Mouse (Mus musculus) hindbrain, embryonic 11.5 days (tissue): Measurements from ENCODE around the gene Hs6st3. TPM values are rescaled to one million over a fixed set of nuclear protein-coding genes. Genes with fewer than 3 reads are reported as not detected.

ENCODE experiments used
- ATAC-seq: fragments of 200-750 bp; cut with Nextera tagmentation; 2 replicates; pipeline ENCODE4 v1.8.0; 2017; ENCODE audit warnings: mild to moderate bottlenecking, moderate TSS enrichment, moderate library complexity; ENCODE audit not compliant: low FRiP score
- DNase-seq: peaks from one replicate; pipeline ENCODE4 v3.0.0-alpha.2; 2015; ENCODE audit warnings: low spot score
- H3K27ac ChIP-seq: fragments of 300-500 bp; sonication (generic); 2 replicates; pipeline ENCODE4 v1.5.1; 2014; ENCODE audit warnings: mild to moderate bottlenecking, low read depth, low read length
- H3K27me3 ChIP-seq: fragments of 300-500 bp; sonication (generic); 2 replicates; pipeline ENCODE4 v1.6.1; 2014; ENCODE audit warnings: mild to moderate bottlenecking, low read length, moderate library complexity, mixed read lengths; ENCODE audit not compliant: control insufficient read depth, insufficient read depth
- H3K36me3 ChIP-seq: fragments of 300-500 bp; sonication (generic); 2 replicates; pipeline ENCODE4 v1.6.1; 2014; ENCODE audit warnings: mild to moderate bottlenecking, low read length, moderate library complexity, mixed read lengths; ENCODE audit not compliant: control insufficient read depth, insufficient read depth
- H3K4me1 ChIP-seq: fragments of 300-500 bp; sonication (generic); replicated peaks from 2 replicates; pipeline ENCODE4 v1.6.1; 2014; ENCODE audit warnings: low read length, mixed read lengths; ENCODE audit not compliant: control insufficient read depth, insufficient read depth
- H3K4me2 ChIP-seq: fragments of 300-500 bp; sonication (generic); replicated peaks from 2 replicates; pipeline ENCODE4 v1.6.1; 2014; ENCODE audit warnings: mild to moderate bottlenecking, low read depth, low read length
- H3K4me3 ChIP-seq: fragments of 300-500 bp; sonication (generic); 2 replicates; pipeline ENCODE4 v1.5.1; 2014; ENCODE audit warnings: low read depth, low read length
- H3K9ac ChIP-seq: fragments of 300-500 bp; sonication (generic); 2 replicates; pipeline ENCODE4 v1.6.1; 2014; ENCODE audit warnings: low read depth, low read length
- H3K9me3 ChIP-seq: fragments of 300-500 bp; sonication (generic); 2 replicates; pipeline ENCODE4 v1.6.1; 2016; ENCODE audit warnings: low read length; ENCODE audit not compliant: control insufficient read depth
- WGBS: fragments of 180-500 bp; shearing (Covaris S2); extraction: QIAGEN DNeasy Blood & Tissue Kit; methylation state at CpG from one replicate; pipeline ENCODE4 v1.1.7; 2014; 5-methylcytosine and 5-hydroxymethylcytosine counted together
- polyA plus RNA-seq: library from polyadenylated mRNA; unstranded; fragments of >200 nt; fragmentation: Nextera tagmentation; extraction: Ambion mirVana; gene quantifications from 2 replicates; pipeline ENCODE4 v1.2.1, GENCODE M21; 2014

The Hs6st3 gene
- polyA plus RNA-seq, 1 experiment from 2014 or later: 0.57 TPM

DNA sequence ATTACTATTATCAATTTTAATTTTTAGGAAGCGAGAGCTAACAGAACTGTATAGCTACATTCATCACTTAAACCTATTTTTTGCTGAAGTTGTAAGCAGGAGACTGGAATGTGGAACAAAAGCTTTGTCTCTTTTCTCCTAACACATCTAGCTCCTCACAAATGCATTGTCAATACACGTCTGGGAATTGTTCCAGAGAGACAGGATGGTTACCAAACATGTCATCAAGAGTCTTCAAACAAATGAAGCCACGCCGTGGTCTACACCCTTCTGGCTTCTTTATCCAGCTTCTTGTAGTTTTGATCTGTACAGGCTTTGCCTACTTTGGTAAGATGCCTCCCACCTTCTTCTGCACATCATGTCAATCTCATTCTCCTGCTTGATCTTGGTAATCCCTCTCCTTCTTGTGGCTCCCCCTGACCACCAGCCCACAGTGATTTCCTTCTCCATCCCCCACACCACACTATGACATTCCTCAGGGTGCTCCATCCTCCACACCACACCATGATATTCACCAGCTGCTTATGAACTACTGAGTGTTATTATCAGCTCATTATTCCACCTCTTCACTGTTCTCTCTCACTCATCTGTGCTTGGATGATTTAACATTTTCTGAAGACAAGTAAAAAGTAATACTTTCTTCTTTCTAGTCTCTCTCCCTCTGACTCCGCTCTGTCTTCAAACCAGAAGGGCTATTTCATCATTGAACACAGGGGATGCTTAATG lies 351.0 kb downstream of the Hs6st3 start:
- no peak for ATAC-seq
- Histone ChIP-seq H3K9ac (no peak overlapping the region), H3K36me3 (no peaks in the 10 kb centered on the region), H3K27me3 (no peaks in the 10 kb centered on the region), H3K27ac (no peak overlapping the region), H3K9me3 (no peaks in the 10 kb centered on the region), H3K4me1 (no peaks in the 10 kb centered on the region), H3K4me3 (no peak overlapping the region), H3K4me2 (no peak overlapping the region)
- 81% methylated on average over 5 of the region's 5 CpGs for WGBS
- no peak for DNase-seq

DNA sequence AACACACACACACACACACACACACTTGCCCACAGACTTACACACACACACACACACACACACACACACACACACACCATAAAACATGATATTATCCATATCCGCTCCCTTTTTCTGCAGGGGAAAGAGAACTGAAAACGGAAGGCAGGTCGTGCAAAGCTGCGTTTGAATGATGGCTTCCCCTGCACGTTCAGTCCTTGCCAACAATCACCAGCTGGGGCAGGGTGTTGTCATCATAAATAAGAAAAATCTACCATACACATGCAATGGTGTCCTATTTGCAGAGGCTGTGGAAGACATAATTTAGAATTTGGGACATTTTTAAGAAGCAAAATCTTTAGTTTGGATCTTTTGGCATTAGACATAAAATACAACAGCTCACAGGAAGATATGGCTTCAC lies 382.5 kb downstream of the Hs6st3 start:
- Histone ChIP-seq H3K4me1 (no peaks in the 10 kb centered on the region), H3K4me2 (no peak overlapping the region), H3K36me3 (no peaks in the 10 kb centered on the region), H3K27me3 (peaks cover 2% of the 10 kb centered on the region; the same call in 1 of the 2 replicates), H3K4me3 (no peak overlapping the region), H3K9me3 (no peaks in the 10 kb centered on the region), H3K27ac (no peak overlapping the region), H3K9ac (no peak overlapping the region)
- 87% methylated on average over 5 of the region's 5 CpGs for WGBS
- DNase-seq (no peak), ATAC-seq (no peak)

DNA sequence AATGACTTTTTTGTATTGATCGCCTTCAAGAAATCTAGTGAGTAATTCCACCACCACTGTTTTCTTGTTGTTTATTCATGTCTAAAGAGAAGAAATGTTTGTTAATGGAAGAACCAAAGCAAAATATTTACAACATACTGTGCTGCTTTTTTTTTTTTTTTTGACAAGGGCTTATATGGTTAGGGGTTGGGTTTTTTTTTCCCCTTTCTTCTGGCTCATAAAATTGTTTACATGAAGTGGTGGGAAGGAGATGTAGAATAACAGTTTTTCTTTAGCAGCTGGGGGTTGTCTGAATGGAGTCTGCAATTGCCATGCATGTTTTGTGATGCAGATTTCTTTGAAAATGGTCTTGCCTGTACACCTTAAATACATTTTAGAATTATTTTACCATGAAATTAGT lies 382.9 kb downstream of the Hs6st3 start:
- no peak overlapping the region for H3K4me3 ChIP-seq
- no peak for DNase-seq
- H3K36me3 ChIP-seq: no peaks in the 10 kb centered on the region
- ATAC-seq: no peak
- 97% methylated on average over 1 of the region's 1 CpGs for WGBS
- no peaks in the 10 kb centered on the region for H3K9me3 ChIP-seq
- H3K9ac ChIP-seq: no peak overlapping the region
- no peak overlapping the region for H3K27ac ChIP-seq
- peaks cover 2% of the 10 kb centered on the region; the same call in 1 of the 2 replicates for H3K27me3 ChIP-seq
- H3K4me1 ChIP-seq: no peaks in the 10 kb centered on the region
- H3K4me2 ChIP-seq: no peak overlapping the region

DNA sequence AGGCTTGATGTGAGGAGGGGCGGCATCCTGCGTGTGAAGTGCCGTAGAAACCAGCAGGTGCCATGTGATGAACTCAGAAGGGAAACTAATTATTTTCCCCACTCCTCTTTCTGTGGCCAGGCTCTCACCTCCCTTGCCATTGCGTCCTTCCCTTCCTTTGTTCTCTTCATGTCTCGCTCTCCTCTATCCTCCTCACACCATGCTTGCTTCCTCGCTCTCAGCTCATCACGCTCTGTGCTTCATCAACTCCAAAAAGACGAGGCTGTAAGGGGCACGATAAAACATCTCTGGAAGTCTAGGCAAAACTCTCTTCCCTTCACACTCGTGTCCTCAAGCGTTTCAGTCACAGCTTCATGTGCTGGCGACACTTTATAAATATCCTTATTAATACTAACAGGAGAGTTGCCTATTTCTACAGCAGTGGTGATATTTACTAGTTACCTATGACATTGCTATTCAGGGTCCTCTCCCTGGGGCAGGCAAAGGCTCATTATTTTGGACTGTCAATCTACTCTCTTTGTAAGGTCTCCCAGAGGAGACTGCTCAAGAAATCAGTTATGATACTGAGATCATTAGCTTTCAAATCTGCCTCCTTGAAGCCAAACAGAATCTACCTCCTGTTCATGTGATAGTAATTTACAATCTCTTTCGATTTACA lies 394.9 kb downstream of the Hs6st3 start:
- 73% methylated on average over 13 of the region's 13 CpGs for WGBS
- no peaks in the 10 kb centered on the region for H3K4me1 ChIP-seq
- H3K27ac ChIP-seq: no peak overlapping the region
- ATAC-seq (no peak), DNase-seq (no peak)
- no peaks in the 10 kb centered on the region for H3K36me3 ChIP-seq
- no peaks in the 10 kb centered on the region for H3K9me3 ChIP-seq
- no peaks in the 10 kb centered on the region for H3K27me3 ChIP-seq
- no peak overlapping the region for H3K4me3 ChIP-seq
- no peak overlapping the region for H3K4me2 ChIP-seq
- no peak overlapping the region for H3K9ac ChIP-seq

DNA sequence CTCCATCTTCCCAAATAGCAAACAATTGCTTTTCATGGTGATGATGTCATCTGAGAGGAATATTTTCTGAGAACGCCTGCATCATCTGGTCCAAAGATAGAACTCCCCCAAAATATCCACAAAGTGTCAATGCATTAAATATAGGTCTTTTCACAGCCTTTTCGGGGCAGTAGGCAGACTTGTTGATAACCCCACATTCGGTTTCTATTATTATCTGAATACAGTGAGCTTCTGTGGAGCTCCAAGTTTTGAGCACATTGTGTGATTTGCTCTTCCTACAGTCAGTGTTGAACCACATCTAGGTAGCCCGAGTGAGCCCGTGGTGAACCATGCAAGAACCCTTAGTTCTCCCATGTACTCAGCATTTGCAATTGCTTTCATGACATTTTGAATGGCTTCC lies 402.4 kb downstream of the Hs6st3 start:
- Histone ChIP-seq H3K4me3 (no peak overlapping the region), H3K9ac (no peak overlapping the region), H3K36me3 (no peaks in the 10 kb centered on the region), H3K27ac (no peak overlapping the region), H3K9me3 (no peaks in the 10 kb centered on the region), H3K4me2 (no peak overlapping the region), H3K27me3 (no peaks in the 10 kb centered on the region), H3K4me1 (no peaks in the 10 kb centered on the region)
- no peak for ATAC-seq
- DNase-seq: no peak
- WGBS: 91% methylated on average over 5 of the region's 5 CpGs

DNA sequence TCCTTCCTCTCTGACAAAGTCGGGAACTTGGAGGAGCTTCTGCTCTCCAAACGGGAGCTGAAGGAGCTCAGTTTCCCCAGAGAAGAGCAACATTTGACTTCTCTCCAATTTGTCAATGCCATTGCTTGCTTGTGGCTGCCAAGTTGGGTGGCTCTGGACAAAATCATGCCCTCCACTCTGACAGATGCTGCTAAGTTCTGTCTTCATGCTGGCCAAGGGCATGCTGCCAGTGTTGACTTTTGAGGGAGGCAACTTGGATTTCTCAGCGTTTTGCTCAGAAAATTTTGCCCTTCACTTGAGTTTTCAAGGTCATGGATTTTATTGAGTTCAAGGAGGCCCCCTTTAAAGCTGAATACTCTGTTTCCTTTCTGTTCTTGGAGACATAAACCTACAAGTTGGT lies 406.5 kb downstream of the Hs6st3 start:
- Histone ChIP-seq H3K27me3 (no peaks in the 10 kb centered on the region), H3K27ac (no peak overlapping the region), H3K36me3 (no peaks in the 10 kb centered on the region), H3K4me1 (no peaks in the 10 kb centered on the region), H3K4me3 (no peak overlapping the region), H3K9ac (no peak overlapping the region), H3K9me3 (no peaks in the 10 kb centered on the region), H3K4me2 (no peak overlapping the region)
- DNase-seq: no peak
- no peak for ATAC-seq
- WGBS: 84% methylated on average over 3 of the region's 3 CpGs

DNA sequence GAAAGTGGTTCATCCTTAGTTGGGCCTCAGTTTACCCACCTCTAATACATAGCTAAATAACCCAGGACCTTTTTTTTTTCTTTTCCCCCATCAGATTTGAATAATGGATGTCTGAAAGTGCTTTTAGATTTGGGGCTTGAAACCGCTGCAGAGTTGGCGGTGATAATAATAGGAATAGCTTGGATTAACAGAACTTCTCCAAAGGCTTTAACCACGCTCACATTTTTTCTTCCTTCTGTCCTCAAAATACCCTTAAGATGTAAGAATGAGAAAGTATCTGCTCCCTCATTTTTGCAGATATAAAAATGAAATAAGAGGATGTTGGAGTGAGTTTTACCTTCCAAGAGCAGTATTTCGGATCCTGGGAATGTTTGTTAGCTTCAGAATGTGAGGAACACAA lies 420.2 kb downstream of the Hs6st3 start:
- DNase-seq: no peak
- H3K4me2 ChIP-seq: no peak overlapping the region
- no peak for ATAC-seq
- H3K4me3 ChIP-seq: no peak overlapping the region
- H3K9ac ChIP-seq: no peak overlapping the region
- 83% methylated on average over 4 of the region's 4 CpGs for WGBS
- H3K36me3 ChIP-seq: no peaks in the 10 kb centered on the region
- no peaks in the 10 kb centered on the region for H3K4me1 ChIP-seq
- H3K27ac ChIP-seq: no peak overlapping the region
- no peaks in the 10 kb centered on the region for H3K27me3 ChIP-seq
- no peaks in the 10 kb centered on the region for H3K9me3 ChIP-seq

DNA sequence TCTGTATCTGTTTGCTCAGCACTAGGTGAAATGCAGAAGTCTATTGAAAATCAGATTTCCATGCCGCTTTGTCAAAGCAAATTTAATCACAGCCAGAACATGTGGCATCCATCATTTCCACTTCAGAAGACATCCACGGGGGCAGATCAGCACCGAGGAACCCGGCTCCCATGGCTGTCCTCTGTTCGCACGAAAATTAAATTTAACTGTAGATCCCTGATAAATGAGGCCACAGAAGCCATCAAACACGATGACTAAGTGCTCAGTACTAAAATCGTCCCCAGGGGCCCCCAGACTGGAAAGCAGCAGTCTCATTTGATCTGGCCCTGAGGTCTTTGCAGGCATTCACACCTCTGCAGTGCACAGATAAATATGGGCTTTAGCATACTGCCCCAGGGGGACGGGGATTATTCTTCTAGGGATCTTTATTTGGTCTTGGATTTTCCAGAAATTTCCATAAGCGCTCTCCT lies 443.9 kb downstream of the Hs6st3 start:
- no peak overlapping the region for H3K9ac ChIP-seq
- no peak overlapping the region for H3K27ac ChIP-seq
- ATAC-seq (peak; percentile 87), DNase-seq (peak; percentile 58)
- no peaks in the 10 kb centered on the region for H3K36me3 ChIP-seq
- H3K4me1 ChIP-seq: no peaks in the 10 kb centered on the region
- 39% methylated on average over 10 of the region's 10 CpGs for WGBS
- no peaks in the 10 kb centered on the region for H3K9me3 ChIP-seq
- H3K27me3 ChIP-seq: no peaks in the 10 kb centered on the region
- H3K4me2 ChIP-seq: no peak overlapping the region
- H3K4me3 ChIP-seq: no peak overlapping the region

DNA sequence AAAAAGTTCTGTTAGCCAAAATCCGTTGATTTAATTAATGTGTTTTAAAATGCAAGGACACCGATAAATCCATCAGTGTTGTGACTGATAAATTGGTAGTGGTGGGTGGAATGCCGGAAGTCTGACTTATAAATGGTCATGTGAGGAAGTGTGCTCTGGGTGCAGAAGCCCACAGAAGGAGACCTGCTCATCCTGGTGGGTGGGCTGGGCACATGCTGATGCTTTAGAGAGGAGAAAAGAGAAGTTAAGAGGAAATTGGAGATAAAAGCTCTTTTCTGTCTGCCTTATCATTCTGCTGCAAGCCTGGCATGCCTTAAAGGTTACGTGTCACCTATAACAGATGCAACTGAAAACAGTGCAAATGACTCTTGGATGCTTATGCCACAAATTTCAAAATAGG lies 446.9 kb downstream of the Hs6st3 start:
- Histone ChIP-seq H3K4me3 (no peak overlapping the region), H3K27me3 (no peaks in the 10 kb centered on the region), H3K9ac (no peak overlapping the region), H3K4me2 (no peak overlapping the region), H3K36me3 (no peaks in the 10 kb centered on the region), H3K27ac (no peak overlapping the region), H3K4me1 (no peaks in the 10 kb centered on the region), H3K9me3 (no peaks in the 10 kb centered on the region)
- DNase-seq (no peak), ATAC-seq (no peak)
- WGBS: 86% methylated on average over 4 of the region's 4 CpGs
